Mouse (Mus musculus) G1E (cell line): ENCODE measurements around the gene Upf2.

Experiments used
- CTCF ChIP-seq: IDR thresholded peaks from 2 replicates; pipeline ENCODE4 v1.5.1; 2012; ENCODE audit warnings: low read depth, low read length, inconsistent platforms, mixed read lengths
- GATA1 ChIP-seq: IDR thresholded peaks from 2 replicates; pipeline ENCODE4 v1.6.1; 2012; ENCODE audit warnings: borderline replicate concordance, low read length, inconsistent platforms, mixed read lengths
- POLR2AphosphoS5 ChIP-seq: IDR thresholded peaks from 2 replicates; pipeline ENCODE4 v1.6.1; 2012; ENCODE audit warnings: low read depth, low read length, inconsistent platforms; ENCODE audit not compliant: insufficient replicate concordance
- TAL1 ChIP-seq: conservative IDR thresholded peaks from 2 replicates; pipeline ENCODE4 v1.6.1; 2012; ENCODE audit warnings: low read depth, low read length, inconsistent platforms, mixed read lengths

GRCm38 (mm10) chr2:5941861-5942415 is 9.3 kb upstream of the Upf2 start:
- TF ChIP-seq CTCF (no peak), GATA1 (no peak), POLR2AphosphoS5 (no peak), TAL1 (no peak)
